8 mouse cellular contexts compared by ENCODE assay signal in the genomic region with DNA sequence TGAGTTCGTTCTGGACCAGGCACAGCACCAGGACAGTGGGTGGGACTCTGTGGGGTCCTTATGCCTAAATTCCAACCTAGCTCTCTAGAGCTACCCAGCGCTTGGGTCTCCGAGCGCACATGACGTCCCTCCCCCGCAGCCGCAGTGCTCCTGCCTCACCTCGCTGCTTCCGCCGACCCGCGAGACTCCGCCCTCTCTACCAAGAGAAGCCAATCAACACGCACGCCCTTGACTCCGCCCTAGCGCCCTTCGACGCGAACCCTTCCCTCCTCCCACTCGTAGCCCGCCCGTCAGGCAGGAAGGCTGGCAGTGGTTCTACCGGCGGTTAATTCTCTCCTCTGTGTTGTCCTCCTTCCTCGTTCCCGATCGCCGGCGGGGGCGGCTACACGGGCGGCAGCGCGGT. TPM values are rescaled to one million over a fixed set of nuclear protein-coding genes. Genes with fewer than 3 reads are reported as not detected.
DNase-seq lines count a peak whose midpoint lies in the region; ATAC-seq and TF ChIP-seq lines count a peak whose summit lies in the region.

A gene (plus strand): TSS at position 252 of the 403 bp plus-strand sequence.

- no peak within 1 kb of the TSS for H3K27ac ChIP-seq in ES-Bruce4 (ENCODE audit: insufficient read depth, low read length)
- peak within 1 kb of the TSS; percentile 93 for H3K27ac ChIP-seq in forebrain, embryonic 13.5 days
- peak within 1 kb of the TSS; percentile 84 for H3K27ac ChIP-seq in liver, postnatal 0 days (ENCODE audit: low read depth)
- H3K27ac ChIP-seq in neural tube, embryonic 14.5 days (ENCODE audit: low read depth, low read length): peak within 1 kb of the TSS; percentile 93

- TF ChIP-seq CTCF in ES-Bruce4 (IDR thresholded peaks at IDR 0.05; ENCODE audit: low read depth, low read length): no peak
- no peak for TF ChIP-seq CTCF in liver, postnatal 0 days (IDR thresholded peaks at IDR 0.05; ENCODE audit: low read depth)

- 0% methylated on average over 34 of the region's 35 CpGs for WGBS in forebrain, embryonic 13.5 days
- WGBS in large intestine, adult 2 months: under 1% methylated on average over 35 of the region's 35 CpGs
- under 1% methylated on average over 28 of the region's 35 CpGs for WGBS in liver, postnatal 0 days (ENCODE audit: insufficient replicate concordance)
- under 1% methylated on average over 31 of the region's 35 CpGs for WGBS in neural tube, embryonic 14.5 days

- H3K9me3 ChIP-seq in ES-Bruce4 (replicated peaks; ENCODE audit: control insufficient read depth, insufficient read depth, low read length, poor library complexity, severe bottlenecking): no peaks in the 10 kb centered on the region
- no peaks in the 10 kb centered on the region for H3K9me3 ChIP-seq in forebrain, embryonic 13.5 days (replicated peaks)
- H3K9me3 ChIP-seq in liver, postnatal 0 days (ENCODE audit: low read length): no peaks in the 10 kb centered on the region
- H3K9me3 ChIP-seq in neural tube, embryonic 14.5 days (ENCODE audit: control insufficient read depth, low read length): no peaks in the 10 kb centered on the region

- H3K4me3 ChIP-seq in ES-Bruce4 (ENCODE audit: low read depth, low read length): peak within 1 kb of the TSS; percentile 87
- peak within 1 kb of the TSS; percentile 67 for H3K4me3 ChIP-seq in forebrain, embryonic 13.5 days
- peak within 1 kb of the TSS; percentile 82 for H3K4me3 ChIP-seq in liver, postnatal 0 days (ENCODE audit: low read depth, low read length)
- H3K4me3 ChIP-seq in neural tube, embryonic 14.5 days (ENCODE audit: low read depth, low read length): peak within 1 kb of the TSS; percentile 100

- H3K27me3 ChIP-seq in ES-Bruce4 (ENCODE audit: control insufficient read depth, insufficient read depth, low read length, poor library complexity, severe bottlenecking): no peaks in the 10 kb centered on the region
- H3K27me3 ChIP-seq in forebrain, embryonic 13.5 days: no peaks in the 10 kb centered on the region
- H3K27me3 ChIP-seq in liver, postnatal 0 days (ENCODE audit: insufficient read depth, low read length): no peaks in the 10 kb centered on the region
- H3K27me3 ChIP-seq in neural tube, embryonic 14.5 days (ENCODE audit: control insufficient read depth, insufficient read depth, low read length): no peaks in the 10 kb centered on the region

- intact Hi-C loops in heart, postnatal 10 days (cut with DNase I): no loop called here

- no peak for TF ChIP-seq EP300 in ES-Bruce4 (IDR thresholded peaks at IDR 0.05; ENCODE audit: insufficient read depth, low read depth, low read length)
- no peak for TF ChIP-seq EP300 in liver, postnatal 0 days (IDR thresholded peaks at IDR 0.05; ENCODE audit: low read depth)

- peak; percentile 99 for ATAC-seq in cerebellum, adult (ENCODE audit: insufficient number of reproducible peaks, low FRiP score, low TSS enrichment)
- ATAC-seq in forebrain, embryonic 13.5 days: peak; percentile 99
- ATAC-seq in liver, postnatal 0 days: peak; percentile 98
- peak; percentile 98 for ATAC-seq in neural tube, embryonic 14.5 days (ENCODE audit: low read depth)

- H3K4me2 ChIP-seq in forebrain, embryonic 13.5 days: peak within 1 kb of the TSS; percentile 71
- H3K4me2 ChIP-seq in liver, postnatal 0 days (ENCODE audit: low read depth, low read length): peak within 1 kb of the TSS; percentile 96
- peak within 1 kb of the TSS; percentile 66 for H3K4me2 ChIP-seq in neural tube, embryonic 14.5 days (ENCODE audit: low read depth, low read length)

- H3K4me1 ChIP-seq in ES-Bruce4 (ENCODE audit: control insufficient read depth, insufficient read depth, low read length): peaks cover under 1% of the 10 kb centered on the region
- peaks cover 25% of the 10 kb centered on the region for H3K4me1 ChIP-seq in forebrain, embryonic 13.5 days
- peaks cover 19% of the 10 kb centered on the region for H3K4me1 ChIP-seq in liver, postnatal 0 days (ENCODE audit: insufficient read depth)
- H3K4me1 ChIP-seq in neural tube, embryonic 14.5 days (ENCODE audit: control insufficient read depth, insufficient read depth, low read length): peaks cover 18% of the 10 kb centered on the region; the same call in 1 of the 2 replicates

- peak; percentile 97 for DNase-seq in heart, postnatal 10 days
- peak; percentile 84 for DNase-seq in large intestine, adult 2 months (ENCODE audit: low read depth, low spot score)
- peak; percentile 97 for DNase-seq in liver, postnatal 0 days
- DNase-seq in testis, postnatal 10 days (ENCODE audit: low spot score): peak; percentile 98

- H3K9ac ChIP-seq in ES-Bruce4 (ENCODE audit: low read depth, poor library complexity, severe bottlenecking): peak within 1 kb of the TSS; percentile 80
- H3K9ac ChIP-seq in forebrain, embryonic 13.5 days: peak within 1 kb of the TSS; percentile 82
- peak within 1 kb of the TSS; percentile 85 for H3K9ac ChIP-seq in liver, postnatal 0 days (replicated peaks)
- H3K9ac ChIP-seq in neural tube, embryonic 14.5 days (replicated peaks; ENCODE audit: low read depth, low read length): peak within 1 kb of the TSS; percentile 87

- peaks cover 23% of the 10 kb centered on the region for H3K36me3 ChIP-seq in ES-Bruce4 (ENCODE audit: control insufficient read depth, insufficient read depth, low read length, poor library complexity, severe bottlenecking)
- peaks cover 9% of the 10 kb centered on the region; the same call in 1 of the 2 replicates for H3K36me3 ChIP-seq in forebrain, embryonic 13.5 days (ENCODE audit: poor library complexity, severe bottlenecking)
- H3K36me3 ChIP-seq in liver, postnatal 0 days (replicated peaks; ENCODE audit: insufficient read depth, low read length): 0 out of 2 replicates have a peak, but pooled peaks cover 8% of the 10 kb centered on the region
- H3K36me3 ChIP-seq in neural tube, embryonic 14.5 days (ENCODE audit: control insufficient read depth, insufficient read depth, low read length): peaks cover 1% of the 10 kb centered on the region; the same call in 1 of the 2 replicates

- peak; percentile 97 for TF ChIP-seq POLR2A in ES-Bruce4 (IDR thresholded peaks at IDR 0.05; ENCODE audit: insufficient read depth, low read length)

RNA-seq across cellular contexts. Expression of the gene that starts here (rescaled TPM):
- 327 and 351 TPM in 2 replicates for polyA plus RNA-seq in ES-Bruce4 (2011; ENCODE audit: insufficient read depth, insufficient read length, low read depth, missing spikeins)
- 172 and 177 TPM in 2 replicates for polyA plus RNA-seq in forebrain, embryonic 13.5 days (2015; fragmentation: Nextera tagmentation; extraction: Ambion mirVana)
- total RNA-seq in heart, postnatal 10 days (2021): 100 to 1,000 TPM; 121 TPM
- 74.6 and 108 TPM in 2 replicates for polyA plus RNA-seq in large intestine, adult 2 months (2012; rRNA removed)
- 56.3 and 56.8 TPM in 2 replicates for polyA plus RNA-seq in liver, postnatal 0 days (2015; fragmentation: Nextera tagmentation; extraction: Ambion mirVana)
- polyA plus RNA-seq in neural tube, embryonic 14.5 days (2014; fragmentation: Nextera tagmentation; extraction: Ambion mirVana): 229 and 233 TPM in 2 replicates
